Mouse (Mus musculus) CD4-positive, CD25-positive, alpha-beta regulatory T cell, adult 4 months (primary cell): ENCODE measurements around the gene Fbxw19. TPM values are rescaled to one million over a fixed set of nuclear protein-coding genes. Genes with fewer than 3 reads are reported as not detected.
"Not testable (repeated sequence)": the region's sequence is repeated elsewhere in the genome, so short reads cannot be mapped to it uniquely, and the experiment has no call there.

Experiments used
- ATAC-seq: one replicate; pipeline ENCODE4 v1.8.0; 2017
- polyA plus RNA-seq, 2 experiments: library from polyadenylated mRNA; unstranded; fragments of 100-300 nt; shearing (Covaris generic); gene quantifications; one replicate each; pipeline ENCODE4 v1.2.1; 2017

The Fbxw19 gene
- polyA plus RNA-seq: not detected

- ATAC-seq: not testable (repeated sequence)
These were observed at the start of gene Fbxw19 for GRCm38 (mm10) chr9:109495775-109496174. Fbxw19 (minus strand) TSS chr9:109495875.

GRCm38 (mm10) chr9:109523385-109524064, 27.9 kb upstream of the Fbxw19 start:
- ATAC-seq: no peak

- ATAC-seq: no peak
These were observed 46.6 kb downstream of the Fbxw19 start, which contains the start of gene Fbxw16 for GRCm38 (mm10) chr9:109449040-109449439. Fbxw16 (minus strand) TSS chr9:109449140.

GRCm38 (mm10) chr9:109432956-109433355, 62.7 kb downstream of the Fbxw19 start:
- ATAC-seq: no peak

Other genes starting within 250 kb of the Fbxw19 start
- gene Fbxw14, start 208.2 kb downstream of the Fbxw19 start, polyA plus RNA-seq: not detected
- gene Fbxw28, start 156.2 kb downstream of the Fbxw19 start, polyA plus RNA-seq: not detected
- gene Fbxw22, start 91.6 kb downstream of the Fbxw19 start, polyA plus RNA-seq: not detected
- not detected for gene Fbxw16, start 46.7 kb downstream of the Fbxw19 start, polyA plus RNA-seq
- not detected for gene Fbxw15, start 72.4 kb upstream of the Fbxw19 start, polyA plus RNA-seq
- gene Fbxw24, start 130.2 kb upstream of the Fbxw19 start, polyA plus RNA-seq: under 1 TPM in 1 of 2 experiments, not detected in 1; 0.22 TPM
- not detected for gene Fbxw25, start 168.8 kb upstream of the Fbxw19 start, polyA plus RNA-seq
- gene Fbxw18, start 206.8 kb upstream of the Fbxw19 start, polyA plus RNA-seq: not detected